Mouse (Mus musculus) brain, embryonic 14.5 days (tissue): ENCODE measurements around the gene Grhpr.

Experiments used
- CTCF ChIP-seq: fragments of 200-500 bp; IDR thresholded peaks from 2 replicates; pipeline ENCODE4 v1.5.1; 2012; ENCODE audit warnings: inconsistent platforms, mild to moderate bottlenecking, moderate library complexity, borderline replicate concordance; ENCODE audit not compliant: insufficient read depth, insufficient read length; ENCODE audit errors: extremely low read depth
- POLR2A ChIP-seq: fragments of 200-500 bp; IDR thresholded peaks from 2 replicates; pipeline ENCODE4 v1.6.1; 2012; ENCODE audit warnings: mild to moderate bottlenecking, inconsistent platforms, borderline replicate concordance; ENCODE audit not compliant: poor library complexity, insufficient read depth, insufficient read length, severe bottlenecking; ENCODE audit errors: extremely low read depth

GRCm38 (mm10) chr4:44959220-44959619 lies 22.0 kb upstream of the Grhpr start:
- TF ChIP-seq POLR2A: no peak
- TF ChIP-seq CTCF: no peak
